Mouse (Mus musculus) cerebellum, adult 11 months (tissue): ENCODE data around the gene Dlg1.

Experiments
- DNase-seq: peaks from one replicate; pipeline ENCODE4 v3.0.0; 2022

Gene Dlg1

GRCm38 (mm10) chr16:31663379-31664286 lies at the start of gene Dlg1:
Dlg1 (plus strand) TSS chr16:31663443.
- peak; percentile 71 for DNase-seq

- no peak for DNase-seq
These were observed 46.9 kb upstream of the Dlg1 start for GRCm38 (mm10) chr16:31616382-31616781.

DNA sequence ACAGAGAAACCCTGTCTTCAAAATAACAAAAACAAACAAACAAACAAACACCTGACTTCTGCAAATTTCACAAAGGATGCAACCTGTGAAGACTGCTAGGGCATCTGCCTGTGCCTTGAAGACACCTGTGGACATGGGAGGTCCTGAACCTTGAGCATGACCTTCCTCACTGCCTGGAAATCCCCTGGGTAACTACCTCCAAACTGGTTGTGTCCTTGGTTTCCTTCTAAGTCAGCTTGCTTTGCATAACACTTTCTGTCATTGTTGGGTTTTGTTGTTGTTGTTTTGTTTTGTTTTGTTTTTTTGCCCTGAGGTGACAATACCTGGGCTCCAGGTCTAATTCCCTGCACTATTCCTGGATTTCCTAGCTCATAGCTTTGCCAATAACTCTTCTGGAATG lies 46.1 kb upstream of the Dlg1 start:
- no peak for DNase-seq

- peak; percentile 81 for DNase-seq
These were observed 45.3 kb upstream of the Dlg1 start for GRCm38 (mm10) chr16:31617823-31618371.

DNA sequence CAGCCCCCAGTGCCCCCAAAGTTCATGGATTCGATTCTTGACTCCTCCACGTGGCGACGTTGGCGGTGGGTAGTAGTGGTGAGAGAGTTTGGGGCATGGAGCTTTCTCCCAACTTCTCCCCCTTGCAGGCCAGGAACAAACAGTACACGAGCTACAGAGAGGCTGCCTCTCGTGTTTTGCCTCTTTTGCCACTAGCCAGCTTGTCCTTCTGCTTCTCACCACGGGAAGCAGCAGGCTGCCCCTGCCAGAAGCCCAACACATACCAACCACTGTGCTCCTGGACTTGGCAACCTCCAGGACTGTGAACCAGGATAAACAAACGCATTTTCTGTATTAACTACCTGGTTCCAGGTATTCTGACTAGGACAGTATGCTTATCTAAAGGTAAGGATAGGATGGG lies 44.6 kb upstream of the Dlg1 start:
- DNase-seq = peak; percentile 80

DNA sequence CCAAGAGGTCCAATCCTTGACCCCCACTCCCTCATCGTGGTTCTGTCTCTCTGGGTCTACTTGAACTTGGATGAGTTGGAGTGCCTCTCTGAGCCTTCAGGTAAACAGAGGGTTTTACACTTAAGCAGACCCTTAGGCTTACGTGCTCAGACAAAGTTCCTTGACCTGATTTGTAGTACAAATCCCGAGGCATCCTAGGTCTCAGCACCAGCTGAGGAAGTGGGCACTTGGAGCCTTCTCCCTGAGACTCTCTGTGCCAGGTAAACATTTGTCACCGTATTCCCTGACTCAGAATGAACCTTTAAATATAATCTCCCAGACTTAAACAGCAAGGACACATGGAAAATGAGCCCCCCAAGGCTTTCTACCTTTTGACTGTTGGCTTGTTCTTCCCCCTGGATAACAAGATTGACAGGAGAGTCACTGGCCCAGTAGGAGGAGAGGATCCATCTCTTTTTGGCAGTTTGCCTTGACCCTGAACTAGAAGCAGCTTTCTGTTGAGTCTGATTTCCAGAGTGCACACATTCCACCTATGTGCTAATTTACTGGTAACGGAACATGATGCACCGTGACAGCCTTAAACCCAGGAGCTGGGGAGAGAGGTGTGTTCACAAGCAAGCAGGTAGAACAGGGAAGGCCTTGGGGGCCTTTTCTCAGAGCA lies 43.4 kb upstream of the Dlg1 start:
- DNase-seq = peak; percentile 43

DNA sequence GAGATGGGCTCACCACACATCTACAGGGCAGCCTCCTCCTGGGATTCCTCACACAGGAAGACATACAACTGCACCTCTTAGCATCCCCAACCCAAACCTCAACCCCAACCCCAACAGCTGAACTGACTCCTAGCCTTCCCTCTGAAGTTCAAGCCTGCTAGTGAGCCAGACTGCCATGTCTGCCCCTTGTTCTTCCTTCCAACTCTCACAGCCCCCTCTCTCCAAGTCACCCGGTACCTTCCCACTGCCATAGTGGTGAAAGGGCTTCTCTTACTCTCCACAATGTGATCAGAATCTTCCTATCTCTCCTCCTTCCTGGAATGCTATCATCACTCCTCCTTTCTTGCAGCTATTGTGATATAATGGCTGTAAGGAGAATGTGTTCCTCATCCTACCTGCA lies 40.9 kb upstream of the Dlg1 start:
- DNase-seq = no peak

GRCm38 (mm10) chr16:31623136-31623535 lies 40.1 kb upstream of the Dlg1 start:
- DNase-seq = no peak

- no peak for DNase-seq
These were observed 38.5 kb upstream of the Dlg1 start for GRCm38 (mm10) chr16:31624749-31625148.

GRCm38 (mm10) chr16:31626331-31626730 lies 36.9 kb upstream of the Dlg1 start:
- no peak for DNase-seq

GRCm38 (mm10) chr16:31630381-31630780 lies 32.9 kb upstream of the Dlg1 start:
- no peak for DNase-seq

DNA sequence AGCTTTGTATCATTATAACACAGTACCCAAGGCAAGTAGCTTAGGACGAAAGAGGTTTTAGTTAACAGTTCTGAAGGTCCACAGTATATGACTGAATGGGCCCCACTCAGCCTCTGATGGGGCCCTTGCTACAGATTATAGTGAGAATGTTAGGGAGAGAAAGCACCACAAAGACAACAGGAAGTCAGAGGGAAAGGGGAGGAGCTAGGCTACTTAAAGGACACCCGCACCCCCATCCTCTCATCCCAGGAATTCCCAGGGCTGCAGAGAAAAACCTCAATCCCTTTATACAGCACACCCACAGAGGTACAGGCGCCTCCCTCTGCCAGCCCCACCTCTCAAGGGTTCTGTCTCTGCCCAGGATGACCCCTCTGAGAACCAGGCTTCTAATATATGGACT lies 32.2 kb upstream of the Dlg1 start:
- DNase-seq = no peak

DNA sequence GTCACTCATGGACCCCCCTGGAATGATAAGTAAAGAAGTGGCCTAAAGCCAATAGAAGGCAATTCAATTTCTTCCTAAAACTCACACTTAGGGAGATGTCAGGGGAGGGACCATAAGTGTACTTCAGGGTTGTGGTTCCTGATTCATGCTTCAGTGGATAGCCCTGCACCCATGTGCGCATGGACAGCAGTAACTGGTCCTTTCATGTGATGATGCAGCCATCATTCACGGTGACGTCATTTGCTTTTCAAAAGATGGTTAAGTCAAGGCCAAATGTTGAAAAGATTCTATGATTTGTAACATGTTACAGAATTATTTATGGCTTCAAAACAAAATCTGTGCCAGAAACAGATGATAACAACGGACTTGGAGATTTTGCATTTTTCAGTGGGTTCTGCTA lies 28.9 kb upstream of the Dlg1 start:
- DNase-seq = no peak

DNA sequence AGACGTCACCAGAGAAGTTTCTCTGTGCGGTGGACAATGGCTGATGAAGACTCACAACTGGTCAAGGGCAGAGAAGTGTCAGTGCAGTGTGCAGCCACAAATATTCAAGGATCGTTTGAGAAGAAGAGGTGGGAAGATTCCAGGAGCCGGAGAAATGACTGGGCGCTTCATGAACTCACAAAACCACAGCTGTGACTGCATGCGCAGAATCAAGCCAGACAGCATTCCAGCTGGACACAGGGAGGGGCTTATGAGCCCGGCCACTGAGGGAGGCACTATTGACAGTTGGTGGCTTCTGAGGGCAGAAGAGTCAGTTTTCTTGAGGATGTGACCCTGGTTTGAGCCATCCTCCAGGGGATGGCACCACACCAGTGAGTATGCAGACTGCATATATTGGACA lies 24.9 kb upstream of the Dlg1 start:
- DNase-seq = no peak

GRCm38 (mm10) chr16:31639946-31640345 lies 23.3 kb upstream of the Dlg1 start:
- DNase-seq = no peak

DNA sequence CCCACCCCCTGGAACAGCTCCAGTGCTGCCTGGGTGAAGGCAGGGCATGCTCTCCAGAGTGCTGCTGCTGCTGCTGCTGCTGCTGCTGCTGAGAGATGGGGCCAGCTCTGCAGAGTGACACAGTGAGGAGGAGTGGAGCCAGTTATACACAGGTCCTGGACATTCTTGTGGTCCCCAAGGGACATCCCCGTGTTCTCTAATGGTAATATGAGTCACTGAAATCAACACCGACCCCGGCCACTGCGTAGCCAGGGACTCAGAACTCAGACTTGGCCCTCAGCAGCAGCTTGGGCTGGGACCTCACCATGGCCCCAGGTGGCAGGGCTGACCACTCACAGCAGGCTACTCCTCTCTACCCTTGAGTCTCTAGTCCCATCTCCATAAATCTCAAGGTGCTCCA lies 21.5 kb upstream of the Dlg1 start:
- DNase-seq = no peak

DNA sequence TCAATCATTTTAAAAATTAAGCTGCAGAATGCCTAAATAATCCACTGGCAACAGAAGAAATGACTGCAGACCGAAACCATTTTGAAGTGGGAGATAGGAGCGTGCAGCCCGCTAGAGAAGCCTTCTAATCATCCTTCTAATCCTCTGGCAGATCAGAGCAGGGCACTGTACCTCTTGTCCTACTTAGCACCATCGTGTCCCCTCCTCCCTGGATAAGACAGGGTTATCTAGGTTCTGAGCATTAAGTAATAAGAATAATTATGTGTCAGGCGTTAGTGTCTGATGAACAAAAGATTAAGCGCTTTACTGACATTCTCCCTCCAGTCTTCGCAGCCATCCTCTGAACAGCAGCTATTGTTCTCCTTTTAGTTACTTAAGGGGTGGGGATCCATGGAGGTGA lies 16.0 kb upstream of the Dlg1 start:
- DNase-seq = no peak

DNA sequence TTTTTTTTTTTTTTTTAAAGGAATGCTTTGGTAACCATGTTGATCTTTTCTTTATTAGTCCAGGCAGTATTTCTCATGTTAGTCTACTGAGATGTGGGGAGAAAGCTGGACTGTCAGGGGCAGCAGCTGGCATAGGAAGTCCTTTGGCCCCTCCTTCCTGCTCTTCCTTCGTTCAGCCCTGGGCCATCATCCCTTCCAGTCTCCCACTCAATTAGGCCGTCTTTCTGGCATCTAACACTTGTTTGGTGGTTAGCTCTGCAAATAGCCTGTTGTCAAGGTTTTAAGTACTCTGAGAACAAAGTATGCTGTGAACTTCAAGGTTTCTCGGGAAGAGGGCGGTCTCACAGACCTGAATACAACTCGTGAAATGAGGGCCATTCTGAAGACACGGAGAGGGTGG lies 12.5 kb upstream of the Dlg1 start:
- no peak for DNase-seq

DNA sequence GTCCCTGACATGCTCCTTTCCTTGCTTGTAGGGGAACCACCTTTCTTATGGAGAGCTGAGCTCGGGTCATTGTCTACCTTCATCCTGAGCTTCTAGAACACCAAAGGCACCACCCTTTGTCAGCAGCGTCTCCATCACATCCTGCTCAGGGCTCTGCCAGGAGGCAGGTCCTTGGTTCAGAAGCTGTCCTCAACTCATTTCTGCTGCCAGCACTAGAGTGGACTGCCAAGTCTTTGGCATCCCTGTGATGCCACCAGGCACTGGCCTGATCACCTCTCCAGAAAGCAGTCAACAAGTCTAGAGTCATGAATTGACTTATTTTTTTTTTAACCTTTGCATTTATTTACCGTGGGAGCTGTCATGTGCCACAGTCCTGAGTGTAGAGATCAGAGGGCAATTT lies 11.7 kb upstream of the Dlg1 start:
- DNase-seq = peak; percentile 56

GRCm38 (mm10) chr16:31652115-31652843 lies 11.0 kb upstream of the Dlg1 start:
- DNase-seq = no peak

DNA sequence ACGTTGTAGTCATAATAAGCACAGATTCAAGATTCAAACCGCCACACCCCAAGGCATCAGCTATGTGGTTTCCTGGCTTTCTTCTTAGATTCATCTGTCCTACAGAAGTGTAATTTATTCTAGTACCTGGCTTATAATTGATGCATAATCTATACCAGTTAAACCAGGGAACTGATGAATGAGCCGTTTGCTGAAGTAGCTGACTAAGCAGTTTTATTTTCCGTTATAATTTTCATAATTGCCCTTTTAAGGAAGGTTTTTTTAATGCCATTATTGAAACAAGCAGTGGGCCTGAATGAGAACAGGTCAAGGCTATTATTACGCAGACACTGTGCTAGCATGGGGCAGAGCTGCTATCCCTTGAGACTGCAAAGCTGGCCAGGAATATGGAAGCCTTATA lies 9.6 kb upstream of the Dlg1 start:
- no peak for DNase-seq

- no peak for DNase-seq
These were observed 9.2 kb upstream of the Dlg1 start for GRCm38 (mm10) chr16:31654021-31654420.

- no peak for DNase-seq
These were observed 7.7 kb upstream of the Dlg1 start for GRCm38 (mm10) chr16:31655531-31655930.
